Mouse (Mus musculus): ENCODE data around the gene Ddias. TPM values are rescaled to one million over a fixed set of nuclear protein-coding genes. Genes with fewer than 3 reads are reported as not detected.

The Ddias gene
- polyA plus RNA-seq, 1 experiment from 2014 or later: 26.1 TPM

- WGBS: 83% methylated on average over 3 of the region's 3 CpGs
- Histone ChIP-seq H3K36me3 (ENCODE audit: control insufficient read depth, insufficient read depth, low read length) (no peaks in the 10 kb centered on the region), H3K27me3 (ENCODE audit: control insufficient read depth, insufficient read depth, low read length) (no peaks in the 10 kb centered on the region), H3K9me3 (ENCODE audit: control insufficient read depth, low read length) (no peaks in the 10 kb centered on the region), H3K27ac (ENCODE audit: low read depth, low read length) (no peak overlapping the region), H3K4me1 (replicated peaks; ENCODE audit: control insufficient read depth, insufficient read depth, low read length) (no peaks in the 10 kb centered on the region), H3K4me3 (ENCODE audit: low read depth, low read length) (no peak overlapping the region), H3K4me2 (ENCODE audit: low read depth, low read length, severe bottlenecking) (no peak overlapping the region), H3K9ac (ENCODE audit: low read length) (no peak overlapping the region)
- no peak for ATAC-seq (replicated peaks; ENCODE audit: low FRiP score)
- no peak for DNase-seq (ENCODE audit: low spot score)
Observed at GRCm38 (mm10) chr7:92836447-92836846, 37.6 kb downstream of the Ddias start.

GRCm38 (mm10) chr7:92834391-92834790 lies 39.7 kb downstream of the Ddias start:
- WGBS: 88% methylated on average over 2 of the region's 2 CpGs
- H3K4me2 ChIP-seq (ENCODE audit: low read depth, low read length, severe bottlenecking): no peak overlapping the region
- ATAC-seq (replicated peaks; ENCODE audit: low FRiP score) (no peak), DNase-seq (ENCODE audit: low spot score) (no peak)
- no peaks in the 10 kb centered on the region for H3K27me3 ChIP-seq (ENCODE audit: control insufficient read depth, insufficient read depth, low read length)
- no peak overlapping the region for H3K27ac ChIP-seq (ENCODE audit: low read depth, low read length)
- no peaks in the 10 kb centered on the region for H3K9me3 ChIP-seq (ENCODE audit: control insufficient read depth, low read length)
- no peak overlapping the region for H3K9ac ChIP-seq (ENCODE audit: low read length)
- H3K36me3 ChIP-seq (ENCODE audit: control insufficient read depth, insufficient read depth, low read length): no peaks in the 10 kb centered on the region
- no peaks in the 10 kb centered on the region for H3K4me1 ChIP-seq (replicated peaks; ENCODE audit: control insufficient read depth, insufficient read depth, low read length)
- H3K4me3 ChIP-seq (ENCODE audit: low read depth, low read length): no peak overlapping the region

GRCm38 (mm10) chr7:92832395-92832794 lies 41.7 kb downstream of the Ddias start:
- Histone ChIP-seq H3K36me3 (ENCODE audit: control insufficient read depth, insufficient read depth, low read length) (no peaks in the 10 kb centered on the region), H3K9me3 (ENCODE audit: control insufficient read depth, low read length) (no peaks in the 10 kb centered on the region), H3K4me1 (replicated peaks; ENCODE audit: control insufficient read depth, insufficient read depth, low read length) (no peaks in the 10 kb centered on the region), H3K4me2 (ENCODE audit: low read depth, low read length, severe bottlenecking) (no peak overlapping the region), H3K9ac (ENCODE audit: low read length) (no peak overlapping the region), H3K27me3 (ENCODE audit: control insufficient read depth, insufficient read depth, low read length) (no peaks in the 10 kb centered on the region), H3K4me3 (ENCODE audit: low read depth, low read length) (no peak overlapping the region), H3K27ac (ENCODE audit: low read depth, low read length) (no peak overlapping the region)
- DNase-seq (ENCODE audit: low spot score): no peak
- no peak for ATAC-seq (replicated peaks; ENCODE audit: low FRiP score)
- WGBS: 95% methylated on average over 6 of the region's 6 CpGs

- Histone ChIP-seq H3K36me3 (ENCODE audit: control insufficient read depth, insufficient read depth, low read length) (no peaks in the 10 kb centered on the region), H3K27me3 (ENCODE audit: control insufficient read depth, insufficient read depth, low read length) (no peaks in the 10 kb centered on the region), H3K4me3 (ENCODE audit: low read depth, low read length) (no peak overlapping the region), H3K9ac (ENCODE audit: low read length) (no peak overlapping the region), H3K9me3 (ENCODE audit: control insufficient read depth, low read length) (no peaks in the 10 kb centered on the region), H3K4me1 (replicated peaks; ENCODE audit: control insufficient read depth, insufficient read depth, low read length) (no peaks in the 10 kb centered on the region), H3K27ac (ENCODE audit: low read depth, low read length) (no peak overlapping the region), H3K4me2 (ENCODE audit: low read depth, low read length, severe bottlenecking) (no peak overlapping the region)
- ATAC-seq (replicated peaks; ENCODE audit: low FRiP score) (no peak), DNase-seq (ENCODE audit: low spot score) (no peak)
- 63% methylated on average over 3 of the region's 3 CpGs for WGBS
Observed at GRCm38 (mm10) chr7:92827981-92828380, 46.1 kb downstream of the Ddias start.

- Histone ChIP-seq H3K4me2 (ENCODE audit: low read depth, low read length, severe bottlenecking) (no peak overlapping the region), H3K9me3 (ENCODE audit: control insufficient read depth, low read length) (no peaks in the 10 kb centered on the region), H3K4me1 (replicated peaks; ENCODE audit: control insufficient read depth, insufficient read depth, low read length) (no peaks in the 10 kb centered on the region), H3K27me3 (ENCODE audit: control insufficient read depth, insufficient read depth, low read length) (no peaks in the 10 kb centered on the region), H3K27ac (ENCODE audit: low read depth, low read length) (no peak overlapping the region), H3K9ac (ENCODE audit: low read length) (no peak overlapping the region), H3K4me3 (ENCODE audit: low read depth, low read length) (no peak overlapping the region), H3K36me3 (ENCODE audit: control insufficient read depth, insufficient read depth, low read length) (no peaks in the 10 kb centered on the region)
- WGBS: 93% methylated on average over 3 of the region's 3 CpGs
- no peak for ATAC-seq (replicated peaks; ENCODE audit: low FRiP score)
- no peak for DNase-seq (ENCODE audit: low spot score)
Observed at GRCm38 (mm10) chr7:92826248-92826647, 47.8 kb downstream of the Ddias start.

- H3K4me3 ChIP-seq (ENCODE audit: low read depth, low read length): no peak overlapping the region
- no peaks in the 10 kb centered on the region for H3K9me3 ChIP-seq (ENCODE audit: control insufficient read depth, low read length)
- no peak overlapping the region for H3K9ac ChIP-seq (ENCODE audit: low read length)
- no peaks in the 10 kb centered on the region for H3K36me3 ChIP-seq (ENCODE audit: control insufficient read depth, insufficient read depth, low read length)
- 55% methylated on average over 1 of the region's 1 CpGs for WGBS
- no peak for ATAC-seq (replicated peaks; ENCODE audit: low FRiP score)
- no peaks in the 10 kb centered on the region for H3K4me1 ChIP-seq (replicated peaks; ENCODE audit: control insufficient read depth, insufficient read depth, low read length)
- no peak overlapping the region for H3K27ac ChIP-seq (ENCODE audit: low read depth, low read length)
- no peak for DNase-seq (ENCODE audit: low spot score)
- H3K4me2 ChIP-seq (ENCODE audit: low read depth, low read length, severe bottlenecking): no peak overlapping the region
- no peaks in the 10 kb centered on the region for H3K27me3 ChIP-seq (ENCODE audit: control insufficient read depth, insufficient read depth, low read length)
Observed at GRCm38 (mm10) chr7:92822409-92823101, 51.5 kb downstream of the Ddias start.

GRCm38 (mm10) chr7:92821871-92822270 lies 52.2 kb downstream of the Ddias start:
- DNase-seq (ENCODE audit: low spot score): no peak
- Histone ChIP-seq H3K9me3 (ENCODE audit: control insufficient read depth, low read length) (no peaks in the 10 kb centered on the region), H3K4me2 (ENCODE audit: low read depth, low read length, severe bottlenecking) (no peak overlapping the region), H3K4me3 (ENCODE audit: low read depth, low read length) (no peak overlapping the region), H3K27ac (ENCODE audit: low read depth, low read length) (no peak overlapping the region), H3K4me1 (replicated peaks; ENCODE audit: control insufficient read depth, insufficient read depth, low read length) (no peaks in the 10 kb centered on the region), H3K9ac (ENCODE audit: low read length) (no peak overlapping the region), H3K27me3 (ENCODE audit: control insufficient read depth, insufficient read depth, low read length) (no peaks in the 10 kb centered on the region), H3K36me3 (ENCODE audit: control insufficient read depth, insufficient read depth, low read length) (no peaks in the 10 kb centered on the region)
- no peak for ATAC-seq (replicated peaks; ENCODE audit: low FRiP score)
- WGBS: 49% methylated on average over 4 of the region's 4 CpGs

- Histone ChIP-seq H3K4me3 (ENCODE audit: low read depth, low read length) (no peak overlapping the region), H3K27ac (ENCODE audit: low read depth, low read length) (no peak overlapping the region), H3K4me2 (ENCODE audit: low read depth, low read length, severe bottlenecking) (no peak overlapping the region), H3K27me3 (ENCODE audit: control insufficient read depth, insufficient read depth, low read length) (no peaks in the 10 kb centered on the region), H3K9me3 (ENCODE audit: control insufficient read depth, low read length) (no peaks in the 10 kb centered on the region), H3K4me1 (replicated peaks; ENCODE audit: control insufficient read depth, insufficient read depth, low read length) (no peaks in the 10 kb centered on the region), H3K9ac (ENCODE audit: low read length) (no peak overlapping the region), H3K36me3 (ENCODE audit: control insufficient read depth, insufficient read depth, low read length) (no peaks in the 10 kb centered on the region)
- 79% methylated on average over 7 of the region's 7 CpGs for WGBS
- no peak for DNase-seq (ENCODE audit: low spot score)
- ATAC-seq (replicated peaks; ENCODE audit: low FRiP score): no peak
Observed at GRCm38 (mm10) chr7:92820941-92821465, 53.0 kb downstream of the Ddias start.

GRCm38 (mm10) chr7:92820410-92820809 lies 53.6 kb downstream of the Ddias start:
- DNase-seq (ENCODE audit: low spot score) (no peak), ATAC-seq (replicated peaks; ENCODE audit: low FRiP score) (no peak)
- Histone ChIP-seq H3K4me3 (ENCODE audit: low read depth, low read length) (no peak overlapping the region), H3K36me3 (ENCODE audit: control insufficient read depth, insufficient read depth, low read length) (no peaks in the 10 kb centered on the region), H3K9me3 (ENCODE audit: control insufficient read depth, low read length) (no peaks in the 10 kb centered on the region), H3K4me1 (replicated peaks; ENCODE audit: control insufficient read depth, insufficient read depth, low read length) (no peaks in the 10 kb centered on the region), H3K27me3 (ENCODE audit: control insufficient read depth, insufficient read depth, low read length) (no peaks in the 10 kb centered on the region), H3K4me2 (ENCODE audit: low read depth, low read length, severe bottlenecking) (no peak overlapping the region), H3K9ac (ENCODE audit: low read length) (no peak overlapping the region), H3K27ac (ENCODE audit: low read depth, low read length) (no peak overlapping the region)
- WGBS: 71% methylated on average over 1 of the region's 1 CpGs

Data from forebrain, embryonic 11.5 days (tissue).